Mouse (Mus musculus) midbrain, embryonic 15.5 days (tissue): ENCODE results near the gene Ptch1. TPM values are rescaled to one million over a fixed set of nuclear protein-coding genes. Genes with fewer than 3 reads are reported as not detected.
A peak's percentile ranks its signal among the peaks of the same experiment; 100 is the strongest.

Source experiments
- ATAC-seq: fragments of 200-750 bp; cut with Nextera tagmentation; replicated peaks from 2 replicates; pipeline ENCODE4 v1.8.0; 2017; ENCODE audit warnings: moderate TSS enrichment
- H3K27ac ChIP-seq: fragments of 300-500 bp; sonication (generic); 2 replicates; pipeline ENCODE4 v1.5.1; 2015; ENCODE audit warnings: mild to moderate bottlenecking, inconsistent platforms
- H3K27me3 ChIP-seq: fragments of 300-500 bp; sonication (generic); replicated peaks from 2 replicates; pipeline ENCODE4 v1.6.1; 2015; ENCODE audit warnings: inconsistent platforms
- H3K36me3 ChIP-seq: fragments of 300-500 bp; sonication (generic); replicated peaks from 2 replicates; pipeline ENCODE4 v1.6.1; 2015; ENCODE audit warnings: inconsistent platforms
- H3K4me1 ChIP-seq: fragments of 300-500 bp; sonication (generic); 2 replicates; pipeline ENCODE4 v1.6.1; 2015; ENCODE audit warnings: inconsistent platforms
- H3K4me2 ChIP-seq: fragments of 300-500 bp; sonication (generic); 2 replicates; pipeline ENCODE4 v1.6.1; 2015; ENCODE audit warnings: inconsistent platforms, mild to moderate bottlenecking, moderate library complexity
- H3K4me3 ChIP-seq: fragments of 300-500 bp; sonication (generic); 2 replicates; pipeline ENCODE4 v1.5.1; 2015; ENCODE audit warnings: mild to moderate bottlenecking, inconsistent platforms
- H3K9ac ChIP-seq: fragments of 300-500 bp; sonication (generic); 2 replicates; pipeline ENCODE4 v1.6.1; 2015; ENCODE audit warnings: mild to moderate bottlenecking, inconsistent platforms
- H3K9me3 ChIP-seq: fragments of 300-500 bp; sonication (generic); 2 replicates; pipeline ENCODE4 v1.6.1; 2016; ENCODE audit warnings: inconsistent platforms
- WGBS: fragments of 180-500 bp; shearing (Covaris S2); methylation state at CpG from one replicate; pipeline ENCODE4 v1.1.7; 2015; ENCODE audit warnings: mixed read lengths; 5-methylcytosine and 5-hydroxymethylcytosine counted together
- polyA plus RNA-seq: library from polyadenylated mRNA; unstranded; fragments of >200 nt; fragmentation: Nextera tagmentation; extraction: Ambion mirVana; gene quantifications from 2 replicates; pipeline ENCODE4 v1.2.1, GENCODE M21; 2015

Ptch1 gene
- polyA plus RNA-seq, 1 experiment from 2014 or later, result 15.7 TPM

DNA sequence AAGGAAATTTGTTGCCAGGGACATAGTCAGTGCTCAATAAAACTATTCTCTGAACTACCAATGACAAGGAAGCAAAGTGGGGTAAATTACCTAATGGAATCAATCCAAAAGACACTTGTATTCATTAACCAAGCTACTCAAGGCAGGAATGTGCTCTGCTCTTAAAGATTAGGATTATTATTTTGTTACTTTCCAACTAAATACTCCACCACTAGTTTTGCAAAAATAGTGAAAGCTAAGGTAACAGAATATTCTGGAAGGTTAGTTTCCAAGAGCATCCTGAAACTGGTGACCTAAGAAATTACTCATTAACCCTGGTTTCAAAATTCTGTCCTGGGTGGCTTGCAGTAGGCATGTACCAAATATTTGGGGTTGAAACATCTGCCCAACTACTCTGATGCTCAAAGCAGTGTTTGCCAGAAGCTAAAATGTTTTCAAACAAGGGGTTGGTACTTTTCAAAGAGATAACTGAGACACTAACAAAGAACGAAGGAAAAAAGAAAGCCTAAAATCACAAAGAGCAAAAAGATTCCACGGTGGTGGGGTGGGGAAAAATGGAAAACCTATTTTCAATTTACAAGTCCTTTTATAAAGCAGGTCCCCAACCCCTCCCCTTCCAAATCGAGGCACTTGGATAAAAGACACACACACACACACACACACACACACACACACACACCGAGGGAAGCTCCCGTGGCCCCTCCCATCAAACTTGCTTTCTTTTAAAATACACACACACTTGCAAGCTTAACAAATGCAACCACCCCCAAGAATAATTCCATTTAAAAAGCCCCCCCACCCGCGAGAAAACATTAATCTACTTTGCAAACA is 11.0 kb downstream of the Ptch1 start:
- Histone ChIP-seq H3K4me2 (peak overlapping the region; percentile 100), H3K36me3 (no peaks in the 10 kb centered on the region), H3K9ac (peak overlapping the region; percentile 86), H3K27me3 (no peaks in the 10 kb centered on the region), H3K9me3 (no peaks in the 10 kb centered on the region), H3K4me1 (peaks cover 51% of the 10 kb centered on the region), H3K4me3 (peak overlapping the region; percentile 81), H3K27ac (peak overlapping the region; percentile 95; the same call in 1 of the 2 replicates)
- no peak for ATAC-seq
- 2% methylated on average over 7 of the region's 7 CpGs for WGBS

DNA sequence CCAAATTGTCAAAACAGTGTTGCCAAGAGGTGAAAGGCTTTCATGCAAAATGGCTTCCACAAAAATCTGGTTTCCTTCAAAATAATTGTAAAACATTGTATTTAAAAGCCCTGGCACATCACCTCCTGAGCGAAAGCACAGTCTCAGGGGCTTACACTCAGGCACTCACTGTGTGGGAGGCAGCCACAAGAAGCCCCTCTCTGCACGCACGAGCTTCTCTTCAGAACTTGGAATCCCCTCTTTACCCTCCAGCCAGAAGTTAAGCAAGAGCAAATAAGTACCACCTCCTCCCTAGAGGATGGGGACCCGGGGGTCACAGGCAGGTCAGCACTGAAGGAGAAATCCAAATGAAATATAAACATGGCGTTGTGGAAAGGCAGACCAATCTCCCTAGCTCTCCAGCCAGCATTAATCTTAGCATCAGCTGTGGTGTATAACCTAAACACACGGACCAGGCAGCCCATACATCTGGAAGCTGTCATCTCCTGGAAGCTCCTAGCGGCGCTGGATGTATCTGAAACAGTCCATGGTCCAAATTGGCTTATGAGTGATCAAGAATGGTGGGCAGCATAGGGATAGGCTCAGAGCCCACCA is 15.0 kb downstream of the Ptch1 start:
- Histone ChIP-seq H3K9ac (no peak overlapping the region), H3K4me2 (no peak overlapping the region), H3K36me3 (no peaks in the 10 kb centered on the region), H3K27ac (no peak overlapping the region), H3K4me3 (no peak overlapping the region), H3K4me1 (peaks cover 65% of the 10 kb centered on the region), H3K27me3 (no peaks in the 10 kb centered on the region), H3K9me3 (no peaks in the 10 kb centered on the region)
- no peak for ATAC-seq
- 49% methylated on average over 8 of the region's 8 CpGs for WGBS

- H3K27me3 ChIP-seq, result no peaks in the 10 kb centered on the region
- H3K4me2 ChIP-seq, result no peak overlapping the region
- no peak overlapping the region for H3K4me3 ChIP-seq
- no peaks in the 10 kb centered on the region for H3K9me3 ChIP-seq
- H3K27ac ChIP-seq, result no peak overlapping the region
- H3K36me3 ChIP-seq, result no peaks in the 10 kb centered on the region
- no peak for ATAC-seq
- WGBS, result 30% methylated on average over 1 of the region's 1 CpGs
- no peak overlapping the region for H3K9ac ChIP-seq
- peaks cover 70% of the 10 kb centered on the region for H3K4me1 ChIP-seq
Observed at GRCm38 (mm10) chr13:63556431-63556830, 17.0 kb downstream of the Ptch1 start.

DNA sequence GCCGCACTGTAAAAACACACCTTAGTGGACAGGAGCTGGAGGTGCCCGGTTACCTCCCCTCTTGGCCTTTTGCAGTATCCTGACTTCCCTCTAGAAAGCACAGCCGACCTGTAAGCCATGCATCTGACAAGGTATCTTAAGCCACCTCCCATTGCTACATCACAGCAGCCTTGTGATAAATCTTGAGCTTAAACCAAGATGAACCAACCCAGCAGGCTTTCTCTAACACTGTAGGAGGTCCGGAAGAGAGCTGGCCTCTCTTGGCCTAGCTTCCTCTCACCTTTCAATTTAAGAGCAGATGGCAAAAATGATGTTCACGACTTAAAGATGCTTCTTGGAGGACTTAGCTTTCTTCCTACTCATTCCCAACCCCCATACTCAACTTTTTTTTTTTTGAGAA is 17.5 kb downstream of the Ptch1 start:
- H3K9me3 ChIP-seq, result no peaks in the 10 kb centered on the region
- H3K27me3 ChIP-seq, result no peaks in the 10 kb centered on the region
- H3K4me3 ChIP-seq, result no peak overlapping the region
- H3K36me3 ChIP-seq, result no peaks in the 10 kb centered on the region
- no peak for ATAC-seq
- 36% methylated on average over 5 of the region's 5 CpGs for WGBS
- H3K4me2 ChIP-seq, result peak overlapping the region; percentile 3; the same call in 1 of the 2 replicates
- peaks cover 67% of the 10 kb centered on the region for H3K4me1 ChIP-seq
- H3K9ac ChIP-seq, result no peak overlapping the region
- H3K27ac ChIP-seq, result 0 out of 2 replicates have a peak overlapping the region, but pooled peaks have one; percentile 2

DNA sequence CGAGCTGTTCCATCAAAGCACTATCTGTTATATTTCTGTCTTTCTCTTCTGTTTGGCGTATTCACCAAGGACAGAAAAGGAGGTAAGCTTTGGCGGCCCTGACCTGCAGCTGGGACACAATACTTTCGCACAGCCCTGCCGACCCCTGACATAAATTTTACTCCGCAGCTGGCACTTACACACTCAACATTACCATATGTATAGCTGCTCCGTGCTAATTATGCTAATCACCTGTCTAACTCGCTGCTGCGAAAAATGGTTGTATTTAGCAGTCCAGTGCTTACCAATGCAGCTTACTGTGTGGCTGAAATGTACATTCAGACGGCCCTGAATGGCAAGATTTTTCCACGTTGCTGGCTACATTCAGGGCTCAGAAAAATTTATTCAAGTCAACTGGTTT is 18.8 kb downstream of the Ptch1 start:
- H3K4me3 ChIP-seq, result no peak overlapping the region
- H3K4me1 ChIP-seq, result peaks cover 64% of the 10 kb centered on the region
- peak overlapping the region; percentile 25 for H3K4me2 ChIP-seq
- H3K36me3 ChIP-seq, result no peaks in the 10 kb centered on the region
- H3K27me3 ChIP-seq, result no peaks in the 10 kb centered on the region
- no peak overlapping the region for H3K9ac ChIP-seq
- 10% methylated on average over 11 of the region's 11 CpGs for WGBS
- peak overlapping the region; percentile 42 for H3K27ac ChIP-seq
- ATAC-seq, result peak; percentile 70
- H3K9me3 ChIP-seq, result no peaks in the 10 kb centered on the region

- no peaks in the 10 kb centered on the region for H3K36me3 ChIP-seq
- H3K9ac ChIP-seq, result no peak overlapping the region
- no peak overlapping the region for H3K4me2 ChIP-seq
- no peak overlapping the region for H3K27ac ChIP-seq
- peaks cover 57% of the 10 kb centered on the region for H3K4me1 ChIP-seq
- WGBS, result 24% methylated on average over 5 of the region's 5 CpGs
- no peak overlapping the region for H3K4me3 ChIP-seq
- ATAC-seq, result no peak
- H3K27me3 ChIP-seq, result no peaks in the 10 kb centered on the region
- no peaks in the 10 kb centered on the region for H3K9me3 ChIP-seq
Observed at GRCm38 (mm10) chr13:63553436-63553835, 20.0 kb downstream of the Ptch1 start.

DNA sequence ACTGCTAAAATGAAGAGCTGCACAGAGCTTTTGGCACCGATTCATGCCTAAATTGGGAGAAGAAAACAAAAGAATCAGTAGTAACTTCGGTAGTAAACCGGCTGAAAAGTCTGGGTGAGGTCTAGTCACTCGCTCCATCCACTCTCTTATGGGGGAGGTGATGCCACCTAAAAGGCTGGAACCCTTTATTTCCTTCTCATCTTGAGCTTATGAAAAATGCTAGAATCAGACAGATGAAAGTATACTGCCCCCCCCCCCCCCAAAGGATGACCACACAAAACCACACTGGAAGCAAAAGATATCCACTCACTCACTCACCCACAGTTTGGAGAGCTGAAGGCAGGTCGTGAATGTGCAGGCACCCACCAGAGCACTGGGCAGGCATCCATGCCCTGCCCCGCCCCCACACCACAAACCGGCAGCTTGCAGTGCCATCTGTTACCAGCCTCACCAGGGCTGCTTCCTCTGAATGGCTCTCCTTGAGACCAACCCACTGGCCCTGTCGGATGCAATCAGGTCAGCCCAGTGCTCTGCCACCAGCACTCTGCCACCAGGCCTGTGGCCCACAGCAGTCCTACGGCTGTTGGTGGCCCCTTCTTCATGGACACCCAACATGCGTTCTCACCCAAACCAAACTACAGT is 21.0 kb downstream of the Ptch1 start:
- Histone ChIP-seq H3K27ac (peak overlapping the region; percentile 49; the same call in 1 of the 2 replicates), H3K4me1 (peaks cover 49% of the 10 kb centered on the region), H3K4me3 (no peak overlapping the region), H3K27me3 (no peaks in the 10 kb centered on the region), H3K9me3 (no peaks in the 10 kb centered on the region), H3K4me2 (0 out of 2 replicates have a peak overlapping the region, but pooled peaks have one; percentile 7), H3K9ac (no peak overlapping the region), H3K36me3 (no peaks in the 10 kb centered on the region)
- WGBS, result 46% methylated on average over 10 of the region's 10 CpGs
- peak; percentile 76 for ATAC-seq

GRCm38 (mm10) chr13:63551552-63552290 is 21.7 kb downstream of the Ptch1 start:
- H3K4me2 ChIP-seq, result 0 out of 2 replicates have a peak overlapping the region, but pooled peaks have one; percentile 0
- no peak overlapping the region for H3K4me3 ChIP-seq
- 0 out of 2 replicates have a peak overlapping the region, but pooled peaks have one; percentile 10 for H3K27ac ChIP-seq
- H3K4me1 ChIP-seq, result peaks cover 46% of the 10 kb centered on the region
- H3K9ac ChIP-seq, result no peak overlapping the region
- H3K9me3 ChIP-seq, result no peaks in the 10 kb centered on the region
- H3K27me3 ChIP-seq, result no peaks in the 10 kb centered on the region
- no peaks in the 10 kb centered on the region for H3K36me3 ChIP-seq
- 51% methylated on average over 10 of the region's 10 CpGs for WGBS
- ATAC-seq, result no peak

- Histone ChIP-seq H3K4me3 (no peak overlapping the region), H3K36me3 (no peaks in the 10 kb centered on the region), H3K4me1 (peaks cover 44% of the 10 kb centered on the region), H3K27ac (no peak overlapping the region), H3K27me3 (no peaks in the 10 kb centered on the region), H3K4me2 (no peak overlapping the region), H3K9ac (no peak overlapping the region), H3K9me3 (no peaks in the 10 kb centered on the region)
- no peak for ATAC-seq
- WGBS, result 81% methylated on average over 5 of the region's 5 CpGs
Observed at GRCm38 (mm10) chr13:63550367-63550766, 23.0 kb downstream of the Ptch1 start.

DNA sequence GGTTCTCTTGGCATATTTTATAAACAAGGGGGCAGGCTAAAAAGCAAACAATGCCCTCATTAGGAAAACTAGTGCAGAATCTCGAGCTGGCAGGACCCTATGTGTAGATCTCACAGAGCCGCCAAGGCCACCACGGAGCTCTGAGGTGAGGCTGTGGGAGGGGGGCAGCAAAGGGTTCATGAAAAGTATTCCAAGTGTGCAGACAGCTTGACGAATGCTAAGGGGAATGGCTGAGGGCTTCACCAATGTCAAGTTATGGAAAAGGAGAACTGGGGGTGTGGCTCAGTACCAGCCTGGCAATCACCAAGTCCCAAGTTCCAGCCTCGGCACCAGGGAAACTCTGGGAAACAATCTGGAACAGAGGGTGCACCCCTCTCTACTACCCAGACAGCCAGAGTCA is 24.2 kb downstream of the Ptch1 start:
- no peak for ATAC-seq
- 32% methylated on average over 5 of the region's 5 CpGs for WGBS

GRCm38 (mm10) chr13:63548571-63548970 is 24.8 kb downstream of the Ptch1 start:
- peaks cover 42% of the 10 kb centered on the region for H3K4me1 ChIP-seq
- 0 out of 2 replicates have a peak overlapping the region, but pooled peaks have one; percentile 15 for H3K27ac ChIP-seq
- no peak for ATAC-seq
- H3K27me3 ChIP-seq, result no peaks in the 10 kb centered on the region
- no peaks in the 10 kb centered on the region for H3K9me3 ChIP-seq
- H3K9ac ChIP-seq, result no peak overlapping the region
- H3K4me2 ChIP-seq, result no peak overlapping the region
- no peak overlapping the region for H3K4me3 ChIP-seq
- 86% methylated on average over 4 of the region's 4 CpGs for WGBS
- no peaks in the 10 kb centered on the region for H3K36me3 ChIP-seq

More for the DNA sequence above, 24.2 kb downstream of the Ptch1 start:
- H3K27me3 ChIP-seq, result no peaks in the 10 kb centered on the region
- H3K27ac ChIP-seq, result no peak overlapping the region
- no peaks in the 10 kb centered on the region for H3K9me3 ChIP-seq
- H3K36me3 ChIP-seq, result no peaks in the 10 kb centered on the region
- no peak overlapping the region for H3K9ac ChIP-seq
- H3K4me3 ChIP-seq, result no peak overlapping the region
- no peak overlapping the region for H3K4me2 ChIP-seq
- peaks cover 42% of the 10 kb centered on the region for H3K4me1 ChIP-seq

- 0 out of 2 replicates have a peak, but pooled peaks cover 12% of the 10 kb centered on the region for H3K36me3 ChIP-seq
- no peak overlapping the region for H3K9ac ChIP-seq
- H3K4me3 ChIP-seq, result no peak overlapping the region
- H3K4me2 ChIP-seq, result no peak overlapping the region
- no peaks in the 10 kb centered on the region for H3K27me3 ChIP-seq
- no peak overlapping the region for H3K27ac ChIP-seq
- peaks cover 21% of the 10 kb centered on the region for H3K4me1 ChIP-seq
- no peaks in the 10 kb centered on the region for H3K9me3 ChIP-seq
- no peak for ATAC-seq
- 37% methylated on average over 7 of the region's 7 CpGs for WGBS
Observed at GRCm38 (mm10) chr13:63545291-63545690, 28.1 kb downstream of the Ptch1 start.
